Mouse (Mus musculus) midbrain, embryonic 10.5 days (tissue): ENCODE results near the gene Hdgf. TPM values are rescaled to one million over a fixed set of nuclear protein-coding genes. Genes with fewer than 3 reads are reported as not detected.

Experiments used
- DNase-seq: peaks from one replicate; pipeline ENCODE4 v3.0.0-alpha.2; 2017; ENCODE audit warnings: low spot score
- H3K27ac ChIP-seq: fragments of 300-500 bp; sonication (generic); replicated peaks from 2 replicates; pipeline ENCODE4 v1.5.1; 2016; ENCODE audit warnings: mild to moderate bottlenecking
- H3K27me3 ChIP-seq: fragments of 300-500 bp; sonication (generic); 2 replicates; pipeline ENCODE4 v1.6.1; 2016; ENCODE audit warnings: low read depth, mild to moderate bottlenecking; ENCODE audit not compliant: poor library complexity, severe bottlenecking
- H3K36me3 ChIP-seq: fragments of 300-500 bp; sonication (generic); 2 replicates; pipeline ENCODE4 v1.6.1; 2016; ENCODE audit warnings: mild to moderate bottlenecking, moderate library complexity
- H3K4me1 ChIP-seq: fragments of 300-500 bp; sonication (generic); 2 replicates; pipeline ENCODE4 v1.6.1; 2016
- H3K4me3 ChIP-seq: fragments of 300-500 bp; sonication (generic); 2 replicates; pipeline ENCODE4 v1.5.1; 2016; ENCODE audit warnings: mild to moderate bottlenecking, moderate library complexity
- H3K9me3 ChIP-seq: fragments of 300-500 bp; sonication (generic); replicated peaks from 2 replicates; pipeline ENCODE4 v1.6.1; 2016; ENCODE audit warnings: mild to moderate bottlenecking
- WGBS: fragments of 180-500 bp; shearing (Covaris S2); methylation state at CpG from one replicate; pipeline ENCODE4 v1.1.7; 2016; 5-methylcytosine and 5-hydroxymethylcytosine counted together
- polyA plus RNA-seq: library from polyadenylated mRNA; unstranded; fragments of >200 nt; fragmentation: Nextera tagmentation; extraction: Ambion mirVana; gene quantifications from 2 replicates; pipeline ENCODE4 v1.2.1, GENCODE M21; 2016

The Hdgf gene
- polyA plus RNA-seq, 1 experiment from 2014 or later, result 176 TPM

DNA sequence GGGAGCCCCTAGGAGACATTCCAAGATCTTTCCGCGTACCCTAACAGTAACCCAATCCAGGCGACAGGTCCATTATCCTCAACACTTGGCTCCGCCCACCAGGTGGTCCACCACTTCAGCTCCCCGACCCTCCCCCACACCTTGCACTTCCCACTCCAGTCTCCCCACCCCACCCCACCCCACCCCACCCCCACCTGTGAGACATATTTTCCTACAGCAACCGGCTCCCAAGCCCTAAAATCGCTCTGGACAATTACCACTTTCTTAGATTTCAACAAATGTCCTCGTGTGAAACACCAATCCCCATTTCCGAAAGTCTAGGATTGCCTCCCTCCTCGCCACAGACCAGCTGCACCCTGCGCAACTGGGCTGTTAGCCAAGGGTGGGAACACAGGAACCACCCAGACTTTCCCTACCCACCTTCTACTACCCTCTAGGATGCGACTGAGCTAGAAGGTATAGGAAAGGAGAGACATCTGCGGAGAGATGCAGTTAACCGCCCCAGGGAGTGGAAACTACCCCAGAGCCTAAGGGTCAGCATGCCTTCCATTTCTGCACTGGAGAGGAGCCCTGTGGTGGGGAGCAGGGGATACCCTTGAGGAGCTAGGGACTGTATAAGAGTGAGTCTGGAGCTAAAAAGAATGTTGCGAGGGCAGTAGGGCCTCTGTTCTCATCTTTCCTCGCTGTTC lies 43.3 kb downstream of the Hdgf start:
- under 1% methylated on average over 16 of the region's 16 CpGs for WGBS
- Histone ChIP-seq H3K27me3 (peaks cover 18% of the 10 kb centered on the region), H3K36me3 (peaks cover 38% of the 10 kb centered on the region), H3K4me1 (peaks cover 92% of the 10 kb centered on the region), H3K27ac (peak overlapping the region; percentile 95), H3K9me3 (no peaks in the 10 kb centered on the region), H3K4me3 (peak overlapping the region; percentile 68)
- peak; percentile 41 for DNase-seq

GRCm38 (mm10) chr3:87949955-87950515 lies 43.9 kb downstream of the Hdgf start:
- Histone ChIP-seq H3K4me1 (peaks cover 86% of the 10 kb centered on the region), H3K27ac (peak overlapping the region; percentile 95), H3K4me3 (peak overlapping the region; percentile 68), H3K36me3 (peaks cover 38% of the 10 kb centered on the region), H3K27me3 (peaks cover 18% of the 10 kb centered on the region), H3K9me3 (no peaks in the 10 kb centered on the region)
- peak; percentile 66 for DNase-seq
- WGBS, result under 1% methylated on average over 13 of the region's 13 CpGs

DNA sequence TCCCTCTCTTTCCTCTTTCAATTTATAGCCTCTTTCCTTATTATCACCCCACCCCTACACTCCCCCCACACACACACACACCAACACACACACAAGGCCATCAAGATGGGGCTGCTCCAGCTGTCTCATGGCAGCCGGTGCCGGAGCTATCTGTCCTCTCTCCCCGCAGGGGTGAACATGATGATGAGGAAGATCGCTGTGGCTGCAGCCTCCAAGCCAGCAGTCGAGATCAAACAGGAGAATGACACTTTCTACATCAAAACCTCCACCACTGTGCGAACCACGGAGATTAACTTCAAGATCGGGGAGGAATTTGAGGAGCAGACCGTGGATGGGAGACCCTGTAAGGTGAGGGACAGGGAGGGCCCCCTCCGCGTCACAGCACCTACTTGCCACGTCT lies 45.8 kb downstream of the Hdgf start:
- Histone ChIP-seq H3K9me3 (no peaks in the 10 kb centered on the region), H3K36me3 (peaks cover 41% of the 10 kb centered on the region), H3K27me3 (peaks cover 18% of the 10 kb centered on the region), H3K4me3 (peak overlapping the region; percentile 68), H3K4me1 (peaks cover 73% of the 10 kb centered on the region), H3K27ac (peak overlapping the region; percentile 95)
- DNase-seq, result no peak
- 17% methylated on average over 12 of the region's 12 CpGs for WGBS

GRCm38 (mm10) chr3:87952440-87952839 lies 46.3 kb downstream of the Hdgf start:
- peak; percentile 47 for DNase-seq
- 2% methylated on average over 5 of the region's 5 CpGs for WGBS
- peaks cover 72% of the 10 kb centered on the region for H3K4me1 ChIP-seq

GRCm38 (mm10) chr3:87958056-87958455 lies 51.9 kb downstream of the Hdgf start:
- H3K27ac ChIP-seq, result peak overlapping the region; percentile 95

More at GRCm38 (mm10) chr3:87952440-87952839, 46.3 kb downstream of the Hdgf start:
- peak overlapping the region; percentile 95 for H3K27ac ChIP-seq
- peaks cover 41% of the 10 kb centered on the region for H3K36me3 ChIP-seq
- H3K27me3 ChIP-seq, result peaks cover 18% of the 10 kb centered on the region
- H3K9me3 ChIP-seq, result no peaks in the 10 kb centered on the region
- H3K4me3 ChIP-seq, result peak overlapping the region; percentile 68

DNA sequence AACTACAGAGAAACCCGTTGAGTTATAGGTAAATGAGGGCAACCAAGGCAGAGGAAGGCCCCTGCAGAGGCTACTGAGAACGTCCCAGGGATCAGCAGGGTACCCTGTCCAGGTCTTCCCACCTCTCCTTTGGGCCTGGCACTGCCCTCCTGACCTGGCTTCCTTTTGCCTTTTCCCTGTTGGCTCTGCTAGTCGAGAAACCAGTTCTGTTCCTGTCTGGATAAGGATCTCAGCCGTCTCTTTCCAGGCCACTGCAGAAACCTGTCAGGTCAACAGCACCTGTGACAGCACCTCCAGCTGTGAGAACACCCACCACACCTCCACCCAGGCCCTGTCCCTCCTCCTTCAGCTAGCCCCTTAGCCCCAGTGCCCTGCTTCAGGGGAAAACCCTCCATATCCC lies 52.4 kb downstream of the Hdgf start:
- Histone ChIP-seq H3K4me1 (peaks cover 63% of the 10 kb centered on the region), H3K27ac (peak overlapping the region; percentile 95), H3K9me3 (no peaks in the 10 kb centered on the region), H3K27me3 (no peaks in the 10 kb centered on the region), H3K36me3 (peaks cover 19% of the 10 kb centered on the region), H3K4me3 (peak overlapping the region; percentile 18; the same call in 1 of the 2 replicates)
- 35% methylated on average over 4 of the region's 4 CpGs for WGBS
- no peak for DNase-seq

More at GRCm38 (mm10) chr3:87958056-87958455, 51.9 kb downstream of the Hdgf start:
- peak; percentile 54 for DNase-seq
- Histone ChIP-seq H3K27me3 (peaks cover 3% of the 10 kb centered on the region; the same call in 1 of the 2 replicates), H3K4me1 (peaks cover 64% of the 10 kb centered on the region), H3K36me3 (peaks cover 23% of the 10 kb centered on the region), H3K9me3 (no peaks in the 10 kb centered on the region), H3K4me3 (peak overlapping the region; percentile 18; the same call in 1 of the 2 replicates)
- WGBS, result 0% methylated on average over 1 of the region's 1 CpGs

GRCm38 (mm10) chr3:87958967-87959366 lies 52.8 kb downstream of the Hdgf start:
- Histone ChIP-seq H3K9me3 (no peaks in the 10 kb centered on the region), H3K4me1 (peaks cover 62% of the 10 kb centered on the region), H3K27ac (peak overlapping the region; percentile 95), H3K4me3 (peak overlapping the region; percentile 57; the same call in 1 of the 2 replicates), H3K36me3 (peaks cover 14% of the 10 kb centered on the region), H3K27me3 (no peaks in the 10 kb centered on the region)
- 38% methylated on average over 1 of the region's 1 CpGs for WGBS
- DNase-seq, result no peak

DNA sequence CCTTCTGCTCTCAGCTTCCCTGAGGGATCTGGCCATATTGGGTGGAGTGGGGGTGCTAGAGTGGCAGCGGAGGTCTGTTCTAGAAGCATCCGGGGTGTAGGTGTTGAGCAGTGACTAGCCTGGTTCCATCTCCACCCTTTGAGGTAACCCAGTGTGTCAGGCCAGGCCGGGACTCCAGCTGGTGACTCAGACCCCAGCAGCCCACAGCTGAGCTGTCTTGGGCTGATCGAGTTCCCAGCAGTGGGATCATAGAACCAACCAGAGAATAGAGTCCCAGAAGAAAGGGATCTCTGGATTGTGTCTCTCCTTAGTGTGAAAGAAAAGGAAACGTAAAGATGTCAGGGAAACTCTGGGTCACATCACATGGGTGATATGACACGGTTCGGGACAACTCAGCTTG lies 53.2 kb downstream of the Hdgf start:
- Histone ChIP-seq H3K4me1 (peaks cover 62% of the 10 kb centered on the region), H3K27me3 (no peaks in the 10 kb centered on the region), H3K36me3 (peaks cover 10% of the 10 kb centered on the region), H3K4me3 (peak overlapping the region; percentile 57; the same call in 1 of the 2 replicates), H3K9me3 (no peaks in the 10 kb centered on the region), H3K27ac (peak overlapping the region; percentile 95)
- DNase-seq, result no peak
- 66% methylated on average over 7 of the region's 7 CpGs for WGBS

- peaks cover 1% of the 10 kb centered on the region for H3K36me3 ChIP-seq
- peak overlapping the region; percentile 57 for H3K4me3 ChIP-seq
- peak overlapping the region; percentile 95 for H3K27ac ChIP-seq
- H3K9me3 ChIP-seq, result no peaks in the 10 kb centered on the region
- DNase-seq, result no peak
- under 1% methylated on average over 10 of the region's 10 CpGs for WGBS
- peaks cover 62% of the 10 kb centered on the region for H3K4me1 ChIP-seq
- H3K27me3 ChIP-seq, result no peaks in the 10 kb centered on the region
These were observed 54.1 kb downstream of the Hdgf start for GRCm38 (mm10) chr3:87960191-87960585.

GRCm38 (mm10) chr3:87960586-87961191 lies 54.6 kb downstream of the Hdgf start:
- WGBS, result 1% methylated on average over 27 of the region's 27 CpGs

More at GRCm38 (mm10) chr3:87960586-87961191, 54.6 kb downstream of the Hdgf start:
- Histone ChIP-seq H3K27me3 (no peaks in the 10 kb centered on the region), H3K9me3 (no peaks in the 10 kb centered on the region), H3K36me3 (no peaks in the 10 kb centered on the region), H3K4me1 (peaks cover 62% of the 10 kb centered on the region), H3K27ac (peak overlapping the region; percentile 95), H3K4me3 (peak overlapping the region; percentile 57)
- peak; percentile 96 for DNase-seq
